Mouse (Mus musculus): ENCODE results near the gene Gpi1. TPM values are rescaled to one million over a fixed set of nuclear protein-coding genes. Genes with fewer than 3 reads are reported as not detected.

The Gpi1 gene
- polyA plus RNA-seq, 1 experiment from 2014 or later, result 242 TPM

GRCm38 (mm10) chr7:34226846-34227245 lies 3.3 kb downstream of the Gpi1 start:
- Histone ChIP-seq H3K27me3 (no peaks in the 10 kb centered on the region), H3K9ac (0 out of 2 replicates have a peak overlapping the region, but pooled peaks have one; percentile 41), H3K4me2 (no peak overlapping the region), H3K36me3 (peaks cover 57% of the 10 kb centered on the region), H3K4me1 (replicated peaks) (peaks cover 48% of the 10 kb centered on the region), H3K4me3 (no peak overlapping the region), H3K9me3 (no peaks in the 10 kb centered on the region), H3K27ac (replicated peaks) (no peak overlapping the region)
- WGBS, result 86% methylated on average over 12 of the region's 12 CpGs
- no peak for ATAC-seq (ENCODE audit: low read depth)

GRCm38 (mm10) chr7:34226086-34226485 lies 4.0 kb downstream of the Gpi1 start:
- no peaks in the 10 kb centered on the region for H3K27me3 ChIP-seq
- 86% methylated on average over 8 of the region's 8 CpGs for WGBS
- no peaks in the 10 kb centered on the region for H3K9me3 ChIP-seq
- H3K36me3 ChIP-seq, result peaks cover 65% of the 10 kb centered on the region
- no peak overlapping the region for H3K4me2 ChIP-seq
- ATAC-seq (ENCODE audit: low read depth), result no peak
- H3K4me1 ChIP-seq (replicated peaks), result peaks cover 48% of the 10 kb centered on the region
- H3K27ac ChIP-seq (replicated peaks), result no peak overlapping the region
- no peak overlapping the region for H3K4me3 ChIP-seq
- H3K9ac ChIP-seq, result peak overlapping the region; percentile 41

- Histone ChIP-seq H3K27me3 (no peaks in the 10 kb centered on the region), H3K4me3 (no peak overlapping the region), H3K36me3 (peaks cover 83% of the 10 kb centered on the region), H3K4me2 (no peak overlapping the region), H3K27ac (replicated peaks) (no peak overlapping the region), H3K9ac (no peak overlapping the region), H3K4me1 (replicated peaks) (peaks cover 37% of the 10 kb centered on the region), H3K9me3 (no peaks in the 10 kb centered on the region)
- no peak for ATAC-seq (ENCODE audit: low read depth)
- WGBS, result 94% methylated on average over 6 of the region's 6 CpGs
Measured at GRCm38 (mm10) chr7:34224308-34224707, 5.8 kb downstream of the Gpi1 start.

GRCm38 (mm10) chr7:34222340-34222739 lies 7.8 kb downstream of the Gpi1 start:
- Histone ChIP-seq H3K4me2 (no peak overlapping the region), H3K9ac (no peak overlapping the region), H3K27ac (replicated peaks) (no peak overlapping the region), H3K4me1 (replicated peaks) (peaks cover 17% of the 10 kb centered on the region), H3K9me3 (no peaks in the 10 kb centered on the region), H3K36me3 (peaks cover 96% of the 10 kb centered on the region), H3K4me3 (no peak overlapping the region), H3K27me3 (no peaks in the 10 kb centered on the region)
- no peak for ATAC-seq (ENCODE audit: low read depth)
- WGBS, result 92% methylated on average over 10 of the region's 10 CpGs

GRCm38 (mm10) chr7:34221594-34222250 lies 8.4 kb downstream of the Gpi1 start:
- H3K27me3 ChIP-seq, result no peaks in the 10 kb centered on the region
- 88% methylated on average over 9 of the region's 9 CpGs for WGBS
- no peaks in the 10 kb centered on the region for H3K9me3 ChIP-seq
- H3K27ac ChIP-seq (replicated peaks), result no peak overlapping the region
- peaks cover 95% of the 10 kb centered on the region for H3K36me3 ChIP-seq
- ATAC-seq (ENCODE audit: low read depth), result no peak
- peaks cover 11% of the 10 kb centered on the region; the same call in 1 of the 2 replicates for H3K4me1 ChIP-seq (replicated peaks)
- no peak overlapping the region for H3K4me2 ChIP-seq
- no peak overlapping the region for H3K4me3 ChIP-seq
- H3K9ac ChIP-seq, result no peak overlapping the region

GRCm38 (mm10) chr7:34218496-34218895 lies 11.6 kb downstream of the Gpi1 start:
- WGBS, result 69% methylated on average over 1 of the region's 1 CpGs
- Histone ChIP-seq H3K27me3 (no peaks in the 10 kb centered on the region), H3K4me3 (no peak overlapping the region), H3K4me2 (no peak overlapping the region), H3K4me1 (replicated peaks) (no peaks in the 10 kb centered on the region), H3K27ac (replicated peaks) (no peak overlapping the region), H3K36me3 (peaks cover 92% of the 10 kb centered on the region), H3K9me3 (no peaks in the 10 kb centered on the region), H3K9ac (no peak overlapping the region)
- no peak for ATAC-seq (ENCODE audit: low read depth)

- no peak for ATAC-seq (ENCODE audit: low read depth)
- Histone ChIP-seq H3K36me3 (peaks cover 92% of the 10 kb centered on the region), H3K4me3 (no peak overlapping the region), H3K9me3 (no peaks in the 10 kb centered on the region), H3K4me2 (no peak overlapping the region), H3K27me3 (no peaks in the 10 kb centered on the region), H3K27ac (replicated peaks) (no peak overlapping the region), H3K4me1 (replicated peaks) (no peaks in the 10 kb centered on the region), H3K9ac (no peak overlapping the region)
- WGBS, result 91% methylated on average over 10 of the region's 10 CpGs
Measured at GRCm38 (mm10) chr7:34216474-34216873, 13.7 kb downstream of the Gpi1 start.

GRCm38 (mm10) chr7:34215481-34215880 lies 14.7 kb downstream of the Gpi1 start:
- Histone ChIP-seq H3K9ac (no peak overlapping the region), H3K27ac (replicated peaks) (no peak overlapping the region), H3K4me3 (no peak overlapping the region), H3K4me1 (replicated peaks) (no peaks in the 10 kb centered on the region), H3K27me3 (no peaks in the 10 kb centered on the region), H3K9me3 (no peaks in the 10 kb centered on the region), H3K4me2 (no peak overlapping the region), H3K36me3 (peaks cover 92% of the 10 kb centered on the region)
- WGBS, result 85% methylated on average over 9 of the region's 9 CpGs
- no peak for ATAC-seq (ENCODE audit: low read depth)

- Histone ChIP-seq H3K27me3 (no peaks in the 10 kb centered on the region), H3K9me3 (no peaks in the 10 kb centered on the region), H3K4me1 (replicated peaks) (no peaks in the 10 kb centered on the region), H3K4me3 (no peak overlapping the region), H3K9ac (no peak overlapping the region), H3K27ac (replicated peaks) (no peak overlapping the region), H3K4me2 (no peak overlapping the region), H3K36me3 (peaks cover 92% of the 10 kb centered on the region)
- no peak for ATAC-seq (ENCODE audit: low read depth)
- WGBS, result 88% methylated on average over 8 of the region's 8 CpGs
Measured at GRCm38 (mm10) chr7:34214644-34215043, 15.5 kb downstream of the Gpi1 start.

- 97% methylated on average over 7 of the region's 7 CpGs for WGBS
- Histone ChIP-seq H3K27ac (replicated peaks) (no peak overlapping the region), H3K4me3 (no peak overlapping the region), H3K36me3 (peaks cover 95% of the 10 kb centered on the region), H3K9me3 (no peaks in the 10 kb centered on the region), H3K4me1 (replicated peaks) (no peaks in the 10 kb centered on the region), H3K27me3 (no peaks in the 10 kb centered on the region), H3K4me2 (no peak overlapping the region), H3K9ac (no peak overlapping the region)
- no peak for ATAC-seq (ENCODE audit: low read depth)
Measured at GRCm38 (mm10) chr7:34213281-34213680, 16.9 kb downstream of the Gpi1 start.

GRCm38 (mm10) chr7:34208027-34208745 lies 21.9 kb downstream of the Gpi1 start:
- Histone ChIP-seq H3K4me2 (no peak overlapping the region), H3K4me3 (no peak overlapping the region), H3K4me1 (replicated peaks) (no peaks in the 10 kb centered on the region), H3K27me3 (no peaks in the 10 kb centered on the region), H3K36me3 (peaks cover 100% of the 10 kb centered on the region), H3K9ac (no peak overlapping the region), H3K27ac (replicated peaks) (no peak overlapping the region), H3K9me3 (no peaks in the 10 kb centered on the region)
- WGBS, result 93% methylated on average over 9 of the region's 9 CpGs
- no peak for ATAC-seq (ENCODE audit: low read depth)

GRCm38 (mm10) chr7:34206331-34206730 lies 23.8 kb downstream of the Gpi1 start:
- H3K4me2 ChIP-seq, result no peak overlapping the region
- H3K9ac ChIP-seq, result no peak overlapping the region
- no peaks in the 10 kb centered on the region for H3K27me3 ChIP-seq
- H3K27ac ChIP-seq (replicated peaks), result no peak overlapping the region
- peaks cover 100% of the 10 kb centered on the region for H3K36me3 ChIP-seq
- ATAC-seq (ENCODE audit: low read depth), result no peak
- 93% methylated on average over 6 of the region's 6 CpGs for WGBS
- H3K4me3 ChIP-seq, result no peak overlapping the region
- H3K4me1 ChIP-seq (replicated peaks), result no peaks in the 10 kb centered on the region
- no peaks in the 10 kb centered on the region for H3K9me3 ChIP-seq
